Mouse (Mus musculus) large intestine, adult 2 months (tissue): ENCODE data around the gene Olfr629. TPM values are rescaled to one million over a fixed set of nuclear protein-coding genes. Genes with fewer than 3 reads are reported as not detected.
"Not testable (repeated sequence)": the region's sequence is repeated elsewhere in the genome, so short reads cannot be mapped to it uniquely, and the experiment has no call there.

Experiments used
- DNase-seq: peaks from one replicate; pipeline ENCODE4 v3.0.0-alpha.2; 2012; ENCODE audit warnings: low read depth, low spot score
- WGBS: fragments of 180-500 bp; shearing (Covaris S2); methylation state at CpG from one replicate; pipeline ENCODE4 v1.1.7; 2018; 5-methylcytosine and 5-hydroxymethylcytosine counted together
- polyA plus RNA-seq: library from polyadenylated mRNA; depleted of rRNA; stranded (reverse); fragments of >200 nt; gene quantifications from 2 replicates; pipeline ENCODE4 v1.2.3, GENCODE M21; 2012; rRNA removed

Gene Olfr629
- polyA plus RNA-seq: not detected in 2 replicates

GRCm38 (mm10) chr7:103744843-103745242 is at the start of gene Olfr629:
Gene Olfr629, minus strand, starts transcription at chr7:103744943.
- DNase-seq: no peak
- WGBS: 66% methylated on average over 2 of the region's 2 CpGs

- DNase-seq: no peak
- 19% methylated on average over 4 of the region's 4 CpGs for WGBS
Measured at GRCm38 (mm10) chr7:103792669-103793388, 48.1 kb upstream of the Olfr629 start.

- WGBS: 73% methylated on average over 3 of the region's 3 CpGs
- DNase-seq: no peak
Measured at GRCm38 (mm10) chr7:103791721-103792120, 47.0 kb upstream of the Olfr629 start, which contains the start of gene Olfr67. Gene Olfr67, minus strand, starts transcription at chr7:103791821.

- 73% methylated on average over 3 of the region's 3 CpGs for WGBS
- no peak for DNase-seq
Measured at GRCm38 (mm10) chr7:103779598-103779997, 34.9 kb upstream of the Olfr629 start, which contains the start of gene Olfr68. Gene Olfr68, minus strand, starts transcription at chr7:103779698.

- DNase-seq: not testable (repeated sequence)
- 80% methylated on average over 4 of the region's 4 CpGs for WGBS
Measured at GRCm38 (mm10) chr7:103777652-103778051, 32.9 kb upstream of the Olfr629 start.

GRCm38 (mm10) chr7:103771494-103771893 is 26.8 kb upstream of the Olfr629 start, which contains the start of gene Olfr69:
Gene Olfr69, minus strand, starts transcription at chr7:103771594.
- WGBS: 55% methylated on average over 2 of the region's 2 CpGs
- DNase-seq: no peak

DNA sequence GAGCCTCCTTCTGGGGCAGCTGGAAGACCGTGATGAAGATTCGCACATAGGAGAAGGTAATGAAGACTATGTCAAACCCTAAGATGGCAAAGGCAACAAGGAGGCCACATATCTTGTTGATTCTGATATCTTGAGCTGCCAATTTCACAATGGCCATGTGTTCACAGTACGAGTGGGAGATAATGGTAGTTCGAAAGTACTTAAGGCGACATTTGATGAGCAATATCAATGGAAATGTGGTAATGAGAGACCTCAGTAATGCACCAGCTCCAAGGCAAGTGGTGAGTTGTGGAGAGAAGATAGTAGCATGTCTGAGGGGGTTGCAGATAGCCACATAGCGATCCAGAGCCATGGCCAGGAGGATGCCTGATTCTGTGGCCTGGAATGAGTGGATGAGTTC is 22.9 kb upstream of the Olfr629 start:
- 81% methylated on average over 6 of the region's 6 CpGs for WGBS
- not testable (repeated sequence) for DNase-seq

GRCm38 (mm10) chr7:103762212-103762611 is 17.5 kb upstream of the Olfr629 start:
- WGBS: 79% methylated on average over 6 of the region's 6 CpGs
- DNase-seq: not testable (repeated sequence)

- DNase-seq: no peak
- 37% methylated on average over 2 of the region's 2 CpGs for WGBS
Measured at GRCm38 (mm10) chr7:103757233-103757632, 12.5 kb upstream of the Olfr629 start, which contains the start of gene Olfr630. Gene Olfr630, minus strand, starts transcription at chr7:103757333.

- WGBS: 80% methylated on average over 1 of the region's 1 CpGs
- DNase-seq: no peak
Measured at GRCm38 (mm10) chr7:103730074-103730473, 14.7 kb downstream of the Olfr629 start, which contains the start of gene Olfr628. Gene Olfr628, plus strand, starts transcription at chr7:103730374.

- not testable (repeated sequence) for DNase-seq
- WGBS: 90% methylated on average over 1 of the region's 1 CpGs
Measured at GRCm38 (mm10) chr7:103716398-103716797, 28.3 kb downstream of the Olfr629 start.

DNA sequence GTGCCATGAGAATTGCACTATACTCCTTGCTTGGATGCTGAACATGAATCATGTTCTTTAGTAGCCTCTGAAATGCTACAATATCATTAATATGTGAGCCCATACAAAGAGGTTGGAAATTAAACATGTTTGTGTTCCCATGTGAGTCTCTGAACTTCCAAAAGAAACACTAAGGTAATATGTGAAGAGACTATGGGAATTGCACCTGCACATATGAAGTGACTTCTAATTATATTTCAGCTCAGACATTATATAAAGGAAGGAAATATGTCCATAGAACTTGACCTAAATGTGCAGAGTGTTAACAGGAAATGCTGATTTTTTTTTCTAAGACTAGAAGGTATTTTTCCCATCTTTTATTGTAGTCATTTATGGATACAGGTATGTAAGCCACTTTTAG is 30.4 kb downstream of the Olfr629 start, which contains the start of gene Olfr243:
Olfr243 (plus strand) TSS at position 301 of the 400 bp plus-strand sequence.
- no peak for DNase-seq

DNA sequence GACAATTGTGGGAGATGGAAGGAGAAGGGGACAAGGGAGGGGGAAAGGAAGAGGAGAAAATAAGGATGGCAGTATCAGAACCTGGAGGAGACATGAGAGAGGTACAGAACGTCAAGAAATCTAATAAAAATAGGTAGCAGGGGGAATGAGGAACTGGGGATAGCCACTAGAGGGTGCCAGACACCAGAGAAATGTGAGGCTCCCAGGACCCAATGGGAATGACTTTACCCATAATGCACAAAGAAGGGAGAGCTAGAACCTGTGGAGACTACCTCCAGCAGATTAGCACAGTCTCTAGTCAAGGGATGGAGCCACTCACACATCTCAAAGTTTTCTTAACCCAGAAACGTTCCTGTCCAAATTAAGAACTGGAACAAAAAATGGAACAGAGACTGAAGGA is 32.7 kb downstream of the Olfr629 start:
- no peak for DNase-seq
- 30% methylated on average over 2 of the region's 2 CpGs for WGBS

- WGBS: 86% methylated on average over 4 of the region's 4 CpGs
- no peak for DNase-seq
Measured at GRCm38 (mm10) chr7:103699469-103699868, 45.3 kb downstream of the Olfr629 start.

Other genes starting within 250 kb of the Olfr629 start
- gene Olfr609, start 246.9 kb downstream of the Olfr629 start, polyA plus RNA-seq: not detected in 2 replicates
- gene Olfr610, start 232.8 kb downstream of the Olfr629 start, polyA plus RNA-seq: not detected in 2 replicates
- gene Olfr611, start 224.1 kb downstream of the Olfr629 start, polyA plus RNA-seq: not detected in 2 replicates
- gene Olfr612, start 202.2 kb downstream of the Olfr629 start, polyA plus RNA-seq: not detected in 2 replicates
- gene Olfr613, start 196.9 kb downstream of the Olfr629 start, polyA plus RNA-seq: not detected in 2 replicates
- not detected in 2 replicates for gene Olfr615, start 188.9 kb downstream of the Olfr629 start, polyA plus RNA-seq
- not detected in 2 replicates for gene Olfr616, start 175.8 kb downstream of the Olfr629 start, polyA plus RNA-seq
- not detected in 2 replicates for gene Olfr617, start 171.9 kb downstream of the Olfr629 start, polyA plus RNA-seq
- not detected in 2 replicates for gene Olfr618, start 154.8 kb downstream of the Olfr629 start, polyA plus RNA-seq
- gene Olfr619, start 144.4 kb downstream of the Olfr629 start, polyA plus RNA-seq: not detected in 2 replicates
- not detected in 2 replicates for gene Olfr620, start 132.4 kb downstream of the Olfr629 start, polyA plus RNA-seq
- not detected in 2 replicates for gene Olfr622, start 102.2 kb downstream of the Olfr629 start, polyA plus RNA-seq
- gene Olfr623, start 81.2 kb downstream of the Olfr629 start, polyA plus RNA-seq: not detected in 2 replicates
- gene Olfr624, start 73.8 kb downstream of the Olfr629 start, polyA plus RNA-seq: not detected in 2 replicates
- not detected in 2 replicates for gene Olfr625-ps1, start 62.2 kb downstream of the Olfr629 start, polyA plus RNA-seq
- gene Olfr243, start 30.3 kb downstream of the Olfr629 start, polyA plus RNA-seq: not detected in 2 replicates
- not detected in 2 replicates for gene Olfr628, start 14.6 kb downstream of the Olfr629 start, polyA plus RNA-seq
- not detected in 2 replicates for gene Olfr630, start 12.4 kb upstream of the Olfr629 start, polyA plus RNA-seq
- gene Olfr69, start 26.7 kb upstream of the Olfr629 start, polyA plus RNA-seq: not detected in 2 replicates
- not detected in 2 replicates for gene Olfr68, start 34.8 kb upstream of the Olfr629 start, polyA plus RNA-seq
- gene Olfr67, start 46.9 kb upstream of the Olfr629 start, polyA plus RNA-seq: not detected in 2 replicates
- 7.5 and 9.3 TPM in 2 replicates for gene Hbb-bt, start 69.1 kb upstream of the Olfr629 start, polyA plus RNA-seq
- gene Hbb-bs, start 83.2 kb upstream of the Olfr629 start, polyA plus RNA-seq: 97.3 and 114 TPM in 2 replicates
- not detected in 2 replicates for gene Hbb-bh2, start 95.6 kb upstream of the Olfr629 start, polyA plus RNA-seq
- gene Hbb-bh1, start 98.2 kb upstream of the Olfr629 start, polyA plus RNA-seq: not detected in 2 replicates
- not detected in 2 replicates for gene Hbb-y, start 108.3 kb upstream of the Olfr629 start, polyA plus RNA-seq
- gene Olfr66, start 141.3 kb upstream of the Olfr629 start, polyA plus RNA-seq: not detected in 2 replicates
- not detected in 2 replicates for gene Olfr64, start 149.5 kb upstream of the Olfr629 start, polyA plus RNA-seq
- not detected in 2 replicates for gene Olfr65, start 158.5 kb upstream of the Olfr629 start, polyA plus RNA-seq
- gene Olfr631, start 183.9 kb upstream of the Olfr629 start, polyA plus RNA-seq: not detected in 2 replicates
- gene Olfr632, start 189.4 kb upstream of the Olfr629 start, polyA plus RNA-seq: not detected in 2 replicates
- gene Olfr633, start 199.5 kb upstream of the Olfr629 start, polyA plus RNA-seq: not detected in 2 replicates
- gene Olfr635, start 226.2 kb upstream of the Olfr629 start, polyA plus RNA-seq: not detected in 2 replicates